Mouse (Mus musculus) telencephalon, adult 2 months (tissue): ENCODE data around the gene Gm4553.
"Not testable (repeated sequence)": the region's sequence is repeated elsewhere in the genome, so short reads cannot be mapped to it uniquely, and the experiment has no call there.

Experiments used
- DNase-seq: peaks from one replicate; pipeline ENCODE4 v3.0.0-alpha.2; 2011; ENCODE audit warnings: low read depth, low spot score

The Gm4553 gene

GRCm38 (mm10) chr7:142135934-142136333, 29.6 kb downstream of the Gm4553 start, which contains the start of gene Gm39115:
TSS of gene Gm39115 (minus strand) at chr7:142136034.
- not testable (repeated sequence) for DNase-seq

GRCm38 (mm10) chr7:142134206-142134995, 31.1 kb downstream of the Gm4553 start:
- peak; percentile 9 for DNase-seq

- DNase-seq, result no peak
Observed at GRCm38 (mm10) chr7:142128843-142129242, 36.7 kb downstream of the Gm4553 start.

GRCm38 (mm10) chr7:142120629-142121028, 44.9 kb downstream of the Gm4553 start, which contains the start of gene Gm45618:
TSS of gene Gm45618 (minus strand) at chr7:142120729.
- DNase-seq, result not testable (repeated sequence)

- DNase-seq, result no peak
Observed at GRCm38 (mm10) chr7:142119632-142120031, 45.9 kb downstream of the Gm4553 start.
